Mouse (Mus musculus): ENCODE measurements around the gene Espnl. TPM values are rescaled to one million over a fixed set of nuclear protein-coding genes. Genes with fewer than 3 reads are reported as not detected.

Espnl gene
- polyA plus RNA-seq (2017; shearing (Covaris generic)), result not detected

DNA sequence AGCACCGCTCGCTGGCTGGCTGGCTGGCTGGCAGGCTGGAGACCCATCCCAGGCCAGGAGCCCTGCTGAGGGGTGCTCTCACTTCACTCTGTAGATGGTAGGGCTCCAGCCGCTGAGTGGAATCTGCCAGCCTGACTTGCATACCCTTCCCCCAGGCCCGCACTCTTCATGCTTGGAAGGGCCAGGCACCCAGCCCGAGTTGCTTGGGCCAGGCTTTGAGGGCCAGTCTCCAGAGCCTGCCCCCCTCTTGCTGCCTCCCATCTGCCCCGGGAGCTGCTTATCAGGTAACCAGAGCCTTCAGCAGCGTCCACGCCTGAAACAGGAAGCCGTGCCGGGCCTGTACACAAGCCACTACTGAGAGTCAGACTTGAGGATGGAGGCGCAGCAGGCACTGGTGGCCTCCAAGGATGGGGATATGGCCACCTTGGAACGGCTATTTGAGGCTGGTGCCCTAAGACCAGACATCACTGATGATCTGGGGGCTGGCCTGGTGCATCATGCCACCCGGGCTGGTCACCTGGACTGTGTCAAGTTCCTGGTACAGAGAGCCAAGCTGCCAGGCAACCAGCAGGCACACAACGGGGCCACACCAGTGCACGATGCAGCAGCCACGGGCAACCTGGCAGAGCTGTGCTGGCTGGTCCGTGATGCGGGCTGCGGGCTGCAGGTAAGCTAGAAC lies at the start of gene Espnl:
Espnl (plus strand) TSS at position 316 of the 679 bp plus-strand sequence.

GRCm38 (mm10) chr1:91297799-91298744 lies 23.8 kb upstream of the Espnl start, which contains the start of gene Scly:
TSS of gene Scly (plus strand) at chr1:91298338.

GRCm38 (mm10) chr1:91350841-91351240 lies 29.0 kb downstream of the Espnl start, which contains the start of gene Klhl30:
TSS of gene Klhl30 (plus strand) at chr1:91351016.

GRCm38 (mm10) chr1:91366215-91367108 lies 44.6 kb downstream of the Espnl start, which contains the start of gene Erfe:
TSS of gene Erfe (plus strand) at chr1:91366430.

Other genes starting within 250 kb of the Espnl start
- 0.81 TPM for gene Rbm44, start 177.0 kb upstream of the Espnl start, polyA plus RNA-seq (2017; shearing (Covaris generic))
- gene Ramp1, start 142.3 kb upstream of the Espnl start, polyA plus RNA-seq (2017; shearing (Covaris generic)), result 28.2 TPM
- gene Ube2f, start 71.8 kb upstream of the Espnl start, polyA plus RNA-seq (2017; shearing (Covaris generic)), result 103 TPM
- gene Scly, start 23.7 kb upstream of the Espnl start, polyA plus RNA-seq (2017; shearing (Covaris generic)), result 45.3 TPM
- not detected for gene Klhl30, start 28.9 kb downstream of the Espnl start, polyA plus RNA-seq (2017; shearing (Covaris generic))
- not detected for gene Erfe, start 44.4 kb downstream of the Espnl start, polyA plus RNA-seq (2017; shearing (Covaris generic))
- gene Ilkap, start 76.7 kb downstream of the Espnl start, polyA plus RNA-seq (2017; shearing (Covaris generic)), result 45.2 TPM
- 30.4 TPM for gene Hes6, start 92.0 kb downstream of the Espnl start, polyA plus RNA-seq (2017; shearing (Covaris generic))
- gene Per2, start 137.2 kb downstream of the Espnl start, polyA plus RNA-seq (2017; shearing (Covaris generic)), result 2.7 TPM
- 2.3 TPM for gene Traf3ip1, start 172.6 kb downstream of the Espnl start, polyA plus RNA-seq (2017; shearing (Covaris generic))
- 11.4 TPM for gene Asb1, start 218.5 kb downstream of the Espnl start, polyA plus RNA-seq (2017; shearing (Covaris generic))

All from activated CD4-positive, CD25-positive, alpha-beta regulatory T cell, adult 9 weeks (primary cell).